Mouse (Mus musculus) heart, postnatal 14 days (tissue): ENCODE measurements at regions not wholly inside any gene's neighbourhood (a gene's known extent, or its start where the extent isn't known, plus 50 kb on each side); places are given as distances from the start of the nearest gene placed in this dataset.

ENCODE experiments used
- DNase-seq, 2 experiments: peaks; one replicate each; pipeline ENCODE4 v3.0.0; 2021 to 2022
- intact Hi-C: fragments of 180-260 bp; cut with DNase I; formaldehyde crosslinking; loops from one replicate; pipeline ENCODE4 v1.15.1; 2025

DNA sequence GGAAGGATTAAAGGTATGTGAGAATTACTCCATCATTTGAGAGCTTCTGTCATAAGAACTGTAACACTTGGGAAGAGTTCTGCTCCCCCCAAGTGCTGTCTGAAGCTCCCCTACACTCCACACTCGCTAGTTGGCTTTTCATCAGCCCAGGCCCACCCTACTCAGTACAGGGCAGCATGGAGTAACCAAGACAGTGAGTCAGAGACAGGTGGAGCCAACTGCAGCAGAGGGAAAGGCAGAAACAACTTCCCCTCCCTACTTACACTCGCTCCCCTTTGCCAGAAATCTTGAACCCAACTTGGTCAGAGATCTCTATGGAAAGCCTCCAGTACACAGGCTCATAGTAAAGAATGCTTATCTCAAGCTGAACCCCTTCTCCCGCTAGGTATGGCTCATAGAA lies 2046.5 kb downstream of the Grik2 start:
- intact Hi-C loops = loop anchor here (1.0 kb wide), 1 partner anchor 17 kb away; no protein-coding TSS in a partner anchor
- no peak for DNase-seq

DNA sequence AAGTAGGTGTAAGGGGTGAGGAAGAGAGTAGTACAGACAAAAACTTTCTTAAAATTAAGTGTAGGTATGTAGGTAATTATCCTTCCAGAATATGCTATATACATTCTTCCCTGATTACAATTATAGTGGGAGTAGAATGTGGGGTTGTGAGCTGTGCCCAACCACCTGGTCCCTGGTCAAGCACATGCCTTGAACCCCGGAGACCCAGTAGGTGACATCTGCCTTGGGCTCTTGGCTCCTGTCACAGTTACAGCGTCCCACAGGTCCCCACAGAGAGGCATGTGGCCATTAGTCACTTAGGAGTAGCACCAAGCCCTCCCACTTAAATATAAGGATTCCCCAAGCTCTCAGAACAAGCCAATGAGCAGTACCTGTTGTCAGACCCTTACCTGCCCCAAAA lies 2046.9 kb downstream of the Grik2 start:
- no peak for DNase-seq
- intact Hi-C loops = loop anchor here (1.0 kb wide), 1 partner anchor 18 kb away; no protein-coding TSS in a partner anchor

DNA sequence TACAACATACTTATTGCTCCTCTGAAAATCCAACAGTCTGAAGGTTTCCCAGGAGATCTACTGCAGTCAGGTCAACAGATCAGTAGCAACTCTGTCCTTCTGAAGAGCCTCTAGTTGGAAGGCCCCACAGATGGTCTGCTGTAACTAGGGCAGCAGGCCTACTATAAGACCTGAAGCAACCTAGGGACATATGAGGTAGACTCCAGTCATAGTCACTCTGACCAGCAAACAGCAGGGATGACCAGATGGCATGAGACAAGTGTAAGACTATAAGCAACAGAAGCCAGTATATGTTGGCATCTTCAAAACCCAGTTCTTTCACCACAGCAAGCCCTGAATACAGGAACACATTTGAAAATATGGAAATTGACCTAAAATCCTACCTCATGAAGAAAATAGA lies 2079.8 kb downstream of the Grik2 start:
- DNase-seq = no peak

More for the DNA sequence above, 2079.8 kb downstream of the Grik2 start:
- intact Hi-C loops = no loop called here
